Mouse (Mus musculus): ENCODE results near the gene Itpr3. TPM values are rescaled to one million over a fixed set of nuclear protein-coding genes. Genes with fewer than 3 reads are reported as not detected.

Itpr3 gene
- total RNA-seq, 1 experiment = 44.1 TPM

DNA sequence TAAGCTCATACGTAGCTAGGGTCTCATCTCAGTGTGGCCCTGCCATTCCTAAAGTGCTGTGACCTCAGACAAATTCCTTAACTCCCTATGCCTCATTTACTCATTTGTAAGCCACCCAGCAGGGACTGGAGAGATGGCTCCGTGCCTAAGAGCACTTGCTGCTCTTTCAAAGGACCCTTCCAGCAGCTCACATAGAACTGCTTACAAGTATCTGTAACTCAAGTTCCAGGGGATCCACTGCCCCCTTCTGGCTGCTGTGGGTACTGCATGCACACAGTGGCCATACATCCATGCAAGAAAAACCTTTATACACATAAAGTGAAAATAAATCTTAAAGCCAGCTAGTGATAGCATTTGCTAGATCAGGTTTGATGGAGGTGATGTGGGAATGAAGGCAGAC lies 28.6 kb downstream of the Itpr3 start:
- no peak for TF ChIP-seq CHD2 (IDR thresholded peaks at IDR 0.05; ENCODE audit: low read depth, low read length)
- no peak for TF ChIP-seq ZNF384 (IDR thresholded peaks at IDR 0.05; ENCODE audit: low read depth, low read length)
- TF ChIP-seq MAFK (IDR thresholded peaks at IDR 0.05; ENCODE audit: insufficient read depth, low read depth, low read length) = no peak
- TF ChIP-seq ZC3H11A (IDR thresholded peaks at IDR 0.05; ENCODE audit: borderline replicate concordance, low read depth, low read length) = peak; percentile 64
- TF ChIP-seq HCFC1 (IDR thresholded peaks at IDR 0.05; ENCODE audit: borderline replicate concordance, insufficient read depth, low read length) = no peak
- Histone ChIP-seq H3K4me1 (ENCODE audit: control insufficient read depth in 2 of 2, insufficient read depth in 2 of 2, low read length in 2 of 2, poor library complexity in 1 of 2) (peaks cover 4 to 15% of the 10 kb centered on the region in 2 experiments), H3K9ac (ENCODE audit: insufficient read depth, low read depth, low read length, poor library complexity, severe bottlenecking) (no peak overlapping the region), H3K4me3 (ENCODE audit: insufficient read depth in 1 of 2, low read depth in 1 of 2, low read length in 2 of 2, poor library complexity in 1 of 2, severe bottlenecking in 1 of 2) (no peak overlapping the region), H3K9me3 (ENCODE audit: control insufficient read depth, insufficient read depth, low read depth, low read length) (no peaks in the 10 kb centered on the region), H3K36me3 (ENCODE audit: control insufficient read depth, insufficient read depth, low read length, poor library complexity, severe bottlenecking) (peaks cover 23% of the 10 kb centered on the region), H3K27ac (ENCODE audit: insufficient read depth, low read depth, low read length, poor library complexity, severe bottlenecking) (no peak overlapping the region)
- in situ Hi-C loops (cut with MboI; ENCODE audit: low sequenced_read_pairs in 2 of 2, unreplicated experiment in 2 of 2) = no loop called here
- DNase-seq (ENCODE audit: low read depth, low spot score) = peak; percentile 82

DNA sequence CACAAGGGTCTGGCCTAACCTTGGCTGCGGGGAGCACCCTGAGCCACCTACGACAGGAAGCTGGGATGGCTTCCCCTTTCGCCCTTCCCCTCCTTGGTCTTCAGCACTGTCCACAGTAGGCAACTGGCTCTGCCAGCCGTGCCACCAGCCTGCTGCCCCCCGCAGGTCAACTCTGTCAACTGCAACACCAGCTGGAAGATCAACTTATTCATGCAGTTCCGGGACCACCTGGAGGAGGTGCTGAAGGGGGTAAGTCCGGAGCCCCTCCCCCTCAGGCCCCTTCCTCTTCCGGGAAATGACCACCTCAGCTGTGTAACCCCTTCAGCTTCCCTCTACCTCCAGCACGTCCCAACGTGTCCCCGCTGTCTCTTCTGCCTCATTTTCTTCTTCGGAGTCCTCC lies 30.3 kb downstream of the Itpr3 start:
- no peak for DNase-seq (ENCODE audit: low read depth, low spot score)
- Histone ChIP-seq H3K9me3 (ENCODE audit: control insufficient read depth, insufficient read depth, low read depth, low read length) (no peaks in the 10 kb centered on the region), H3K36me3 (ENCODE audit: control insufficient read depth, insufficient read depth, low read length, poor library complexity, severe bottlenecking) (peaks cover 35% of the 10 kb centered on the region), H3K4me3 (ENCODE audit: insufficient read depth in 1 of 2, low read depth in 1 of 2, low read length in 2 of 2, poor library complexity in 1 of 2, severe bottlenecking in 1 of 2) (peak overlapping the region; percentile 20 to 63; a peak in 3 of 4 replicates), H3K9ac (ENCODE audit: insufficient read depth, low read depth, low read length, poor library complexity, severe bottlenecking) (peak overlapping the region; percentile 68; the same call in 1 of the 2 replicates), H3K4me1 (ENCODE audit: control insufficient read depth in 2 of 2, insufficient read depth in 2 of 2, low read length in 2 of 2, poor library complexity in 1 of 2) (peaks cover 4 to 12% of the 10 kb centered on the region in 2 experiments; a peak in 3 of 4 replicates), H3K27ac (ENCODE audit: insufficient read depth, low read depth, low read length, poor library complexity, severe bottlenecking) (no peak overlapping the region; the same call in 1 of the 2 replicates)
- in situ Hi-C loops (cut with MboI; ENCODE audit: low sequenced_read_pairs in 2 of 2, unreplicated experiment in 2 of 2) = no loop called here
- TF ChIP-seq MAFK (IDR thresholded peaks at IDR 0.05; ENCODE audit: insufficient read depth, low read depth, low read length) = no peak
- TF ChIP-seq ZC3H11A (IDR thresholded peaks at IDR 0.05; ENCODE audit: borderline replicate concordance, low read depth, low read length) = no peak
- peak; percentile 63; the same call in 1 of the 2 replicates for TF ChIP-seq HCFC1 (IDR thresholded peaks at IDR 0.05; ENCODE audit: borderline replicate concordance, insufficient read depth, low read length)
- 0 out of 2 replicates have a peak, but pooled peaks have one; percentile 32 for TF ChIP-seq CHD2 (IDR thresholded peaks at IDR 0.05; ENCODE audit: low read depth, low read length)
- TF ChIP-seq ZNF384 (IDR thresholded peaks at IDR 0.05; ENCODE audit: low read depth, low read length) = no peak

- H3K9me3 ChIP-seq (ENCODE audit: control insufficient read depth, insufficient read depth, low read depth, low read length) = no peaks in the 10 kb centered on the region
- no peak overlapping the region for H3K27ac ChIP-seq (ENCODE audit: insufficient read depth, low read depth, low read length, poor library complexity, severe bottlenecking)
- TF ChIP-seq ZNF384 (IDR thresholded peaks at IDR 0.05; ENCODE audit: low read depth, low read length) (no peak), HCFC1 (IDR thresholded peaks at IDR 0.05; ENCODE audit: borderline replicate concordance, insufficient read depth, low read length) (no peak), CHD2 (IDR thresholded peaks at IDR 0.05; ENCODE audit: low read depth, low read length) (no peak), MAFK (IDR thresholded peaks at IDR 0.05; ENCODE audit: insufficient read depth, low read depth, low read length) (no peak), ZC3H11A (IDR thresholded peaks at IDR 0.05; ENCODE audit: borderline replicate concordance, low read depth, low read length) (no peak)
- DNase-seq (ENCODE audit: low read depth, low spot score) = no peak
- no peak overlapping the region for H3K9ac ChIP-seq (ENCODE audit: insufficient read depth, low read depth, low read length, poor library complexity, severe bottlenecking)
- in situ Hi-C loops (cut with MboI; ENCODE audit: low sequenced_read_pairs in 2 of 2, unreplicated experiment in 2 of 2) = no loop called here
- no peak overlapping the region for H3K4me3 ChIP-seq (ENCODE audit: insufficient read depth in 1 of 2, low read depth in 1 of 2, low read length in 2 of 2, poor library complexity in 1 of 2, severe bottlenecking in 1 of 2)
- peaks cover 51% of the 10 kb centered on the region for H3K36me3 ChIP-seq (ENCODE audit: control insufficient read depth, insufficient read depth, low read length, poor library complexity, severe bottlenecking)
- H3K4me1 ChIP-seq (ENCODE audit: control insufficient read depth in 2 of 2, insufficient read depth in 2 of 2, low read length in 2 of 2, poor library complexity in 1 of 2) = peaks cover 4 to 7% of the 10 kb centered on the region in 2 experiments; a peak in 2 of 4 replicates
Measured at GRCm38 (mm10) chr17:27090068-27090467, 33.0 kb downstream of the Itpr3 start.

- H3K9me3 ChIP-seq (ENCODE audit: control insufficient read depth, insufficient read depth, low read depth, low read length) = no peaks in the 10 kb centered on the region
- no peak for DNase-seq (ENCODE audit: low read depth, low spot score)
Measured at GRCm38 (mm10) chr17:27095690-27096089, 38.6 kb downstream of the Itpr3 start.

More at GRCm38 (mm10) chr17:27095690-27096089, 38.6 kb downstream of the Itpr3 start:
- H3K36me3 ChIP-seq (ENCODE audit: control insufficient read depth, insufficient read depth, low read length, poor library complexity, severe bottlenecking) = peaks cover 54% of the 10 kb centered on the region
- no peak overlapping the region for H3K9ac ChIP-seq (ENCODE audit: insufficient read depth, low read depth, low read length, poor library complexity, severe bottlenecking)
- no peak overlapping the region for H3K27ac ChIP-seq (ENCODE audit: insufficient read depth, low read depth, low read length, poor library complexity, severe bottlenecking)
- in situ Hi-C loops (cut with MboI; ENCODE audit: low sequenced_read_pairs in 2 of 2, unreplicated experiment in 2 of 2) = no loop called here
- TF ChIP-seq MAFK (IDR thresholded peaks at IDR 0.05; ENCODE audit: insufficient read depth, low read depth, low read length) (no peak), HCFC1 (IDR thresholded peaks at IDR 0.05; ENCODE audit: borderline replicate concordance, insufficient read depth, low read length) (no peak), ZC3H11A (IDR thresholded peaks at IDR 0.05; ENCODE audit: borderline replicate concordance, low read depth, low read length) (no peak), CHD2 (IDR thresholded peaks at IDR 0.05; ENCODE audit: low read depth, low read length) (no peak), ZNF384 (IDR thresholded peaks at IDR 0.05; ENCODE audit: low read depth, low read length) (no peak)
- no peak overlapping the region for H3K4me3 ChIP-seq (ENCODE audit: insufficient read depth in 1 of 2, low read depth in 1 of 2, low read length in 2 of 2, poor library complexity in 1 of 2, severe bottlenecking in 1 of 2)
- H3K4me1 ChIP-seq (ENCODE audit: control insufficient read depth in 2 of 2, insufficient read depth in 2 of 2, low read length in 2 of 2, poor library complexity in 1 of 2) = peaks cover 0 to 7% of the 10 kb centered on the region in 2 experiments; a peak in 1 of 4 replicates

Data from ES-E14 (cell line).